Mouse (Mus musculus) CH12.LX (cell line): ENCODE measurements around the gene Slc24a1. TPM values are rescaled to one million over a fixed set of nuclear protein-coding genes. Genes with fewer than 3 reads are reported as not detected.

ENCODE experiments used
- DNase-seq: peaks from one replicate; pipeline ENCODE4 v3.0.0-alpha.2; 2013; ENCODE audit errors: extremely low read depth
- H3K27ac ChIP-seq: 2 replicates; pipeline ENCODE4 v1.5.1; 2012; ENCODE audit warnings: low read depth, mild to moderate bottlenecking, control low read depth, moderate library complexity; ENCODE audit not compliant: insufficient read depth
- H3K27me3 ChIP-seq: replicated peaks from 2 replicates; pipeline ENCODE3; 2012; ENCODE audit warnings: inconsistent platforms
- H3K36me3 ChIP-seq, 2 experiments: replicated peaks in 1 of 2; 2 replicates each; pipeline versions ENCODE3 to v1.6.1; 2012; ENCODE audit warnings: inconsistent platforms in 1 of 2, low read length in 1 of 2, mild to moderate bottlenecking in 1 of 2, mixed read lengths in 1 of 2, moderate library complexity in 1 of 2; ENCODE audit not compliant: control insufficient read depth in 1 of 2, insufficient read depth in 1 of 2
- H3K4me1 ChIP-seq, 2 experiments: 2 replicates each; pipeline ENCODE4 v1.6.1; 2012; ENCODE audit warnings: inconsistent platforms in 1 of 2, moderate library complexity in 1 of 2; ENCODE audit not compliant: insufficient read depth in 2 of 2, control insufficient read depth in 1 of 2
- H3K4me2 ChIP-seq: 2 replicates; pipeline ENCODE4 v1.6.1; 2012; ENCODE audit warnings: low read depth, mild to moderate bottlenecking, control low read depth; ENCODE audit not compliant: poor library complexity, insufficient read depth, severe bottlenecking
- H3K4me3 ChIP-seq, 3 experiments: fragments of 150-350 bp in 1 of 3; sonication (generic) in 1 of 3; replicated peaks in 1 of 3; 2 replicates each; pipeline versions ENCODE3 to v1.5.1; 2011 to 2012; ENCODE audit warnings: low read depth in 2 of 3, low read length in 2 of 3, mild to moderate bottlenecking in 2 of 3, moderate library complexity in 2 of 3, control low read depth in 1 of 3, improper control_type of control experiment in 1 of 3, inconsistent platforms in 1 of 3, mixed read lengths in 1 of 3; ENCODE audit not compliant: poor library complexity in 1 of 3
- H3K79me2 ChIP-seq: replicated peaks from 2 replicates; pipeline ENCODE4 v1.6.1; 2012; ENCODE audit warnings: mild to moderate bottlenecking, moderate library complexity; ENCODE audit not compliant: control insufficient read depth, poor library complexity, insufficient read depth, severe bottlenecking; ENCODE audit errors: extremely low read depth
- H3K9ac ChIP-seq: 2 replicates; pipeline ENCODE4 v1.6.1; 2012; ENCODE audit warnings: low read depth, mild to moderate bottlenecking, control low read depth, moderate library complexity; ENCODE audit not compliant: insufficient read depth
- H3K9me3 ChIP-seq: replicated peaks from 2 replicates; pipeline ENCODE3; 2012; ENCODE audit warnings: low read length, inconsistent platforms, mixed read lengths
- ETS1 ChIP-seq: conservative IDR thresholded peaks from 2 replicates; pipeline ENCODE4 v1.6.1; 2012; ENCODE audit warnings: low read depth, mild to moderate bottlenecking, inconsistent platforms, low read length, improper control_type of control experiment, moderate library complexity
- GABPA ChIP-seq: IDR thresholded peaks from 2 replicates; pipeline ENCODE4 v1.6.1; 2012; ENCODE audit warnings: low read depth, low read length, improper control_type of control experiment, inconsistent platforms; ENCODE audit not compliant: insufficient replicate concordance
- IRF4 ChIP-seq: IDR thresholded peaks from 2 replicates; pipeline ENCODE4 v1.6.1; 2014; ENCODE audit warnings: low read depth, mild to moderate bottlenecking, inconsistent platforms, low read length, improper control_type of control experiment
- JUN ChIP-seq: IDR thresholded peaks from 2 replicates; pipeline ENCODE4 v1.6.1; 2011; ENCODE audit warnings: low read depth, mild to moderate bottlenecking, low read length, improper control_type of control experiment, moderate library complexity; ENCODE audit not compliant: insufficient read depth
- KAT2A ChIP-seq: IDR thresholded peaks from 2 replicates; pipeline ENCODE4 v1.6.1; 2012; ENCODE audit warnings: low read length, improper control_type of control experiment, inconsistent platforms; ENCODE audit not compliant: insufficient replicate concordance
- MAFK ChIP-seq: IDR thresholded peaks from 2 replicates; pipeline ENCODE4 v1.6.1; 2011; ENCODE audit warnings: low read length, improper control_type of control experiment; ENCODE audit not compliant: insufficient replicate concordance
- MAX ChIP-seq: IDR thresholded peaks from 2 replicates; pipeline ENCODE4 v1.6.1; 2011; ENCODE audit warnings: low read length, improper control_type of control experiment
- MXI1 ChIP-seq: IDR thresholded peaks from 2 replicates; pipeline ENCODE4 v1.6.1; 2011; ENCODE audit warnings: mild to moderate bottlenecking, low read depth, low read length, improper control_type of control experiment
- NRF1 ChIP-seq: IDR thresholded peaks from 2 replicates; pipeline ENCODE4 v1.6.1; 2014; ENCODE audit warnings: low read depth, mild to moderate bottlenecking, inconsistent platforms, low read length, improper control_type of control experiment, moderate library complexity
- POLR2A ChIP-seq: IDR thresholded peaks from 2 replicates; pipeline ENCODE4 v1.6.1; 2011; ENCODE audit warnings: low read depth, mild to moderate bottlenecking, improper control_type of control experiment, low read length
- RAD21 ChIP-seq: IDR thresholded peaks from 2 replicates; pipeline ENCODE4 v1.6.1; 2011; ENCODE audit warnings: low read depth, mild to moderate bottlenecking, low read length, improper control_type of control experiment, moderate library complexity
- SIN3A ChIP-seq: IDR thresholded peaks from 2 replicates; pipeline ENCODE4 v1.6.1; 2012; ENCODE audit warnings: low read length, improper control_type of control experiment, inconsistent platforms
- SMC3 ChIP-seq: IDR thresholded peaks from 2 replicates; pipeline ENCODE4 v1.6.1; 2011; ENCODE audit warnings: low read depth, low read length, improper control_type of control experiment
- TCF12 ChIP-seq: IDR thresholded peaks from 2 replicates; pipeline ENCODE4 v1.6.1; 2014; ENCODE audit warnings: low read depth, mild to moderate bottlenecking, inconsistent platforms, low read length, improper control_type of control experiment
- USF1 ChIP-seq: IDR thresholded peaks from 2 replicates; pipeline ENCODE4 v1.6.1; 2014; ENCODE audit warnings: low read depth, mild to moderate bottlenecking, inconsistent platforms, low read length, improper control_type of control experiment
- ZKSCAN1 ChIP-seq: IDR thresholded peaks from 2 replicates; pipeline ENCODE4 v1.6.1; 2012; ENCODE audit warnings: low read depth, inconsistent platforms, low read length, improper control_type of control experiment, borderline replicate concordance
- ZMIZ1 ChIP-seq: IDR thresholded peaks from 2 replicates; pipeline ENCODE4 v1.6.1; 2012; ENCODE audit warnings: low read depth, mild to moderate bottlenecking, inconsistent platforms, low read length, improper control_type of control experiment
- dilution Hi-C: fragments of 300-500 bp; cut with MboI; formaldehyde crosslinking; loops from 2 replicates; pipeline ENCODE4 v1.14.3; 2020; ENCODE audit warnings: low sequenced_read_pairs; ENCODE audit not compliant: extremely low pct_unique_long_range_greater_than_20kb, extremely low pct_ligation_motif_present
- in situ Hi-C: fragments of 300-500 bp; cut with MboI; formaldehyde crosslinking; loops from 3 replicates; pipeline ENCODE4 v1.14.3; 2019; ENCODE audit warnings: low sequenced_read_pairs, low pct_ligation_motif_present, low pct_unique_long_range_greater_than_20kb, mixed read lengths
- polyA plus RNA-seq: library from polyadenylated mRNA; unstranded; fragments of >175 nt; gene quantifications from 2 replicates; pipeline ENCODE4 v1.2.1, GENCODE M21; 2012; ENCODE audit warnings: low read depth; ENCODE audit not compliant: insufficient read length
- total RNA-seq, 2 experiments: library from RNA; depleted of rRNA; stranded (reverse); fragments of 300-350 nt in 1 of 2; fragments of >200 nt in 1 of 2; gene quantifications; 2 replicates each; pipeline ENCODE4 v1.2.3; 2012 to 2014

The Slc24a1 gene
- total and polyA plus RNA-seq, 3 experiments = under 0.01 to 0.11 TPM; not detected in 1

DNA sequence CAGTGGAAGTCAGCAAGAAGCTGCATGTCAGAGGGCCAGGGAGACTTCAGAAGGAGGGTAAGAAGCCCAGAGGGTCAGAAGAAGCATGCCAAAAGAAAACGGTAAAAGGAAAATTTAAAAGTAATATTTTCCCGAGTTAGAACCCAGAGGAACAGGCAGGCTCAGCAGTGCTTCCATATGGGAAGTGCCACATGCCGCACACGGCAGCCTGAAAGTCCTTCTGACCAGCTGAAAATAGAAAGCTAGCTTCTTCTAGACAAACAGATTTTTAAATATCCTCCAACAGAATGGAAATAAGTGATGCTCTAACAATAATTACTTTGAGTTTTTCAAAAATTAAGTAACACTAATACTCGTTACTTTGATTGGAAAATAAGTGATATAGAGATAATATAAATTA, 65.4 kb downstream of the Slc24a1 start:
- Histone ChIP-seq H3K4me1 (no peaks in the 10 kb centered on the region), H3K4me2 (no peak overlapping the region), H3K4me3 (no peak overlapping the region), H3K9me3 (no peaks in the 10 kb centered on the region), H3K9ac (no peak overlapping the region), H3K79me2 (0 out of 2 replicates have a peak, but pooled peaks cover 2% of the 10 kb centered on the region), H3K36me3 (peaks cover 36 to 64% of the 10 kb centered on the region in 2 experiments), H3K27ac (no peak overlapping the region), H3K27me3 (no peaks in the 10 kb centered on the region)
- dilution Hi-C loops = no loop called here
- TF ChIP-seq MXI1 (no peak), ZMIZ1 (no peak), GABPA (no peak), SMC3 (no peak), USF1 (no peak), ZKSCAN1 (no peak), JUN (no peak), NRF1 (no peak), SIN3A (no peak), MAX (no peak), RAD21 (no peak), MAFK (no peak), IRF4 (no peak), TCF12 (no peak), ETS1 (no peak), POLR2A (no peak), KAT2A (no peak)
- in situ Hi-C loops = no loop called here
- DNase-seq = no peak

Other genes with a start within 250 kb of the Slc24a1 start
- 86.0 and 109 TPM in 2 replicates for gene Rab11a, start 213.8 kb downstream of the Slc24a1 start, total RNA-seq (2012; rRNA removed)
- 168 TPM in 2 replicates for gene Rab11a, start 213.8 kb downstream of the Slc24a1 start, total RNA-seq (2014; rRNA removed)
- 189 and 193 TPM in 2 replicates for gene Rab11a, start 213.8 kb downstream of the Slc24a1 start, polyA plus RNA-seq
- gene Dennd4a, start 140.3 kb downstream of the Slc24a1 start, total RNA-seq (2012; rRNA removed) = 24.0 and 37.1 TPM in 2 replicates
- gene Dennd4a, start 140.3 kb downstream of the Slc24a1 start, total RNA-seq (2014; rRNA removed) = 18.3 and 22.6 TPM in 2 replicates
- 35.8 and 41.1 TPM in 2 replicates for gene Dennd4a, start 140.3 kb downstream of the Slc24a1 start, polyA plus RNA-seq
- gene Ints14, start 9.3 kb upstream of the Slc24a1 start, total RNA-seq (2012; rRNA removed) = 30.1 and 38.2 TPM in 2 replicates
- gene Ints14, start 9.3 kb upstream of the Slc24a1 start, total RNA-seq (2014; rRNA removed) = 51.9 and 52.9 TPM in 2 replicates
- 55.8 and 58.2 TPM in 2 replicates for gene Ints14, start 9.3 kb upstream of the Slc24a1 start, polyA plus RNA-seq
- 30.4 and 36.5 TPM in 2 replicates for gene Hacd3, start 70.1 kb upstream of the Slc24a1 start, total RNA-seq (2012; rRNA removed)
- 68.7 and 72.7 TPM in 2 replicates for gene Hacd3, start 70.1 kb upstream of the Slc24a1 start, total RNA-seq (2014; rRNA removed)
- gene Hacd3, start 70.1 kb upstream of the Slc24a1 start, polyA plus RNA-seq = 36.9 and 41.5 TPM in 2 replicates
- 35.3 and 36.0 TPM in 2 replicates for gene Dpp8, start 80.8 kb upstream of the Slc24a1 start, total RNA-seq (2012; rRNA removed)
- gene Dpp8, start 80.8 kb upstream of the Slc24a1 start, total RNA-seq (2014; rRNA removed) = 39.9 and 44.0 TPM in 2 replicates
- gene Dpp8, start 80.8 kb upstream of the Slc24a1 start, polyA plus RNA-seq = 41.8 and 53.2 TPM in 2 replicates
- gene Igdcc4, start 149.9 kb upstream of the Slc24a1 start, total RNA-seq (2012; rRNA removed) = 0.04 and 0.13 TPM in 2 replicates
- not detected in 2 replicates for gene Igdcc4, start 149.9 kb upstream of the Slc24a1 start, total RNA-seq (2014; rRNA removed)
- 0.11 and 0.23 TPM in 2 replicates for gene Igdcc4, start 149.9 kb upstream of the Slc24a1 start, polyA plus RNA-seq
- gene Igdcc3, start 189.6 kb upstream of the Slc24a1 start, total RNA-seq (2012; rRNA removed) = 0.21 TPM in 1 of 2 replicates, not detected in the other
- gene Igdcc3, start 189.6 kb upstream of the Slc24a1 start, total RNA-seq (2014; rRNA removed) = not detected in 2 replicates
- gene Igdcc3, start 189.6 kb upstream of the Slc24a1 start, polyA plus RNA-seq = 0.20 and 0.26 TPM in 2 replicates
- gene Parp16, start 243.7 kb upstream of the Slc24a1 start, total RNA-seq (2012; rRNA removed) = 1.3 and 1.7 TPM in 2 replicates
- gene Parp16, start 243.7 kb upstream of the Slc24a1 start, total RNA-seq (2014; rRNA removed) = 0.44 and 0.46 TPM in 2 replicates
- 0.81 and 0.94 TPM in 2 replicates for gene Parp16, start 243.7 kb upstream of the Slc24a1 start, polyA plus RNA-seq